Mouse (Mus musculus) testis, postnatal 14 days (tissue): ENCODE data around the gene Serpinb13.
"Not testable (repeated sequence)": the region's sequence is repeated elsewhere in the genome, so short reads cannot be mapped to it uniquely, and the experiment has no call there.

Experiments used
- DNase-seq: peaks from one replicate; pipeline ENCODE4 v3.0.0; 2021; ENCODE audit warnings: low spot score

Gene Serpinb13

GRCm38 (mm10) chr1:106980684-106981083 lies at the start of gene Serpinb13:
Gene Serpinb13 (plus strand): TSS chr1:106980984.
- no peak for DNase-seq

GRCm38 (mm10) chr1:106931954-106932353 lies 48.8 kb upstream of the Serpinb13 start:
- DNase-seq = no peak

DNA sequence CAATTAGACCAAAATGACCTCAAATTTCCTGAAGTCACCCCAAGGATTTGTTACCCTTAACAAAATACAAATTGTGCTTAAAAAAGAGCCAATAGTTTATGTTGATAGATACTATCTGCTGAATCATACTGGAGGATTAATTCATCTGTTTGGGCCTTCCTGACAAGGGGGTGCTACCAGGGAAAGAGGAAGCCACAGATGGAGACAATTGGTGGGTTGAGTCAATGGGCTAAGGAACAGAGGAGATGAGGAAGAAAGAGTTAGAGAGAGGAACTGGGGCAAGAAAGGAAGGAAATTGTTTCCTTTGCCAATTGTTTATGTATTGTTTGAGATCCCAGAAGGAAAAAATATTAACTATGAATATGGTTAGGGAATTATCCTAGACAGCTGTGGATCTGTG lies 47.1 kb upstream of the Serpinb13 start:
- no peak for DNase-seq

DNA sequence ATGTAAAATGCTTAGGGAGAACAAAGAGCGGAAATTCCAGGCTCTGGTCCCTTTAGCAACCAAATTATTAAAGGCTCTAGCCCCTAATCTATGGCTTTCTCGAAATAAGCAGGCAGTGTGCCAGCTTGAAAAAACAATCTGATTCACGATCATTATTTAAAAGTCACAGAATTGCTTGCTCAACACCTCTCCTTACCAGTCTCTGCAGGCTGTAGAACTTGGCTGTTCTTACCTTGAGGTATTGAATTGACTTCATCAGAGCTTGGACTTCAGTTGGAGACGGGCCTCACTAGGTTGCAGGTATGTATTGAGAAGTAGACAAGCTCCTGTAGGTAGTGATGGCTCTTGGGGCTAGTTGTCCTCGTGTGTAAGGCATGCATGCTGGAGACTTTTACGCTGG lies 46.5 kb upstream of the Serpinb13 start, which contains the start of gene Serpinb12:
Gene Serpinb12 (plus strand): TSS at position 185 of the 400 bp plus-strand sequence.
- DNase-seq = no peak

DNA sequence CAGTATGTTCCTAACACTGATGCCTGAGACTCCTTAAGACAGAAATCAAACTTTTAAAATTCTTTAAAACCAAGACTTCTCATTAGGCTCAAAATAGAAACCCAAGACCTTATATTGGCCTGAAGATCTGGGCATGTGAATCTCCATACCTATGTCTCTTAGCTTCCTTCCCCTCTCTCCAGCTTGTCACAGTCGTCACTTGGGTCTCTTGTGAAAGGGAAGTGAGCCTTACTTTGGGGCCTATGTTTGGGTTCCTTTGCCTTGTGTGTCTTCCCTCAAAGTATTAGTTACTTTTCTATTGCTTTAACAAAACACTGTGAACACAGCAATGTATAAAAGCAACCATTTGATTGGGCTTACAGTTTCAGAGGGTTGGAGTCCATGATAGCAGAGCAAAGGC lies 33.6 kb upstream of the Serpinb13 start:
- no peak for DNase-seq

GRCm38 (mm10) chr1:106959981-106960380 lies 20.8 kb upstream of the Serpinb13 start:
- DNase-seq = no peak

DNA sequence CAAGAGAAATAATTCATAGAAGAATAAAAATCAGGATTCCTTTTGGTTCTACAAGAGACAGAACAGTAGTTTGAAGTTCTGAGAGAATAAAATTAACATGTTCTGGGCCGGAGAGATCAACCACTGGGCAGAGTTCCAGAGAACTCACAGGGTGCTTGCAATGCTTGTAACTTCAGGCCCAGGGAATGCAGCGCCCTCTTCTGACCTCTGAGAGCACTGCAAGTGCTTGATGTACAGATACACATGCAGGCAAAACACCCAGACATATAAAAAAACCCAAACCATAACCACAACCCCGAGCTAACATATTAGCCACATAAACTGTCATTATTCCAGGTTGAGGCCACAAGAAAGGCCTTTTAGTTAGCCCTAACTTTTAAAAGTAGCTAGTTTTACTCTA lies 19.8 kb upstream of the Serpinb13 start:
- DNase-seq = no peak

- DNase-seq = no peak
These were observed 2.3 kb downstream of the Serpinb13 start for GRCm38 (mm10) chr1:106983092-106983491.

DNA sequence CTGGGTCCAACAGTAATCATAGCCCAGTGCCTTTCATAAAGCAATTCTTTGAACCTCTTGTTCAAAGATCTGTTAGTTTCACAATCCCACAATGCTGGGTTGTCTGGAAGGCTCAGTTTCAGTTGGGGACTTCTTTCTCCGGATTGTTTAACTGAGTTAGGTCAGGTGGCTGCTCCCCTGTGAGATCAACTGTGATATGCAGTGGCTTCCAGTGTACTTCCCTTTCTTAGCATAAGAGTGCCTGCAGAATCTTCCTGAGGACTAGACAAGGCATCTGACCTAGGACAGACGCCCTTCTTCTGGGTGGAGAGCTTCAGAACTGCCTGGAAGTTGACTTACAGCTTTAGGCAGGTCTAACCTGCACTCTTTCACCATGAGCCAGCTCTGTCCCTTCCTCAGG lies 3.1 kb downstream of the Serpinb13 start:
- DNase-seq = no peak

GRCm38 (mm10) chr1:107000424-107000823 lies 19.6 kb downstream of the Serpinb13 start:
- DNase-seq = peak; percentile 19

DNA sequence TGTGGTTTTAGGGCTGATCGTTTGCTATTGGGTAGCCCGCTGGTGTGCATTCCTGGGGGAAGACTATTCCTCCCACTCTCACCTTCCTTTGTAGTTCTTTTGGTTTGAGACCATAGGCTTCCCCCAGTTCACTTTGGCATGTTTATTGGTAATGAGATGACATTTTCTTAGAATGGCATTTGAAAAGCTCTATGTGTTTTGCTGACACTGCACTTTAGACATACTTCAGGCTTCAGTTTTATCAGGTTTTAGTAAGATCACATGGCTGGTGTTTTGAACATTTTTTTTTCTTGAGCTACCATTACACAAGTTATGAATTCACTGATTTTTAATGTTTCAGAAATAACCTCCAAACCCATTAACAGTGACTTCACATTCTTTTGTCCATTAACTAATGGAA lies 21.0 kb downstream of the Serpinb13 start:
- DNase-seq = no peak

- DNase-seq = no peak
These were observed 25.5 kb downstream of the Serpinb13 start for GRCm38 (mm10) chr1:107006316-107006715.

GRCm38 (mm10) chr1:107014530-107014929 lies 33.7 kb downstream of the Serpinb13 start:
- DNase-seq = no peak

GRCm38 (mm10) chr1:107015210-107015609 lies 34.4 kb downstream of the Serpinb13 start:
- no peak for DNase-seq

GRCm38 (mm10) chr1:107025886-107026285 lies 45.1 kb downstream of the Serpinb13 start:
- DNase-seq = no peak

GRCm38 (mm10) chr1:107034236-107034635 lies 53.5 kb downstream of the Serpinb13 start:
- DNase-seq = not testable (repeated sequence)
